Mouse (Mus musculus) liver, adult 2 months (tissue): Measurements from ENCODE around the gene Slc9a2. TPM values are rescaled to one million over a fixed set of nuclear protein-coding genes. Genes with fewer than 3 reads are reported as not detected.

Source experiments
- DNase-seq: peaks from one replicate; pipeline ENCODE4 v3.0.0-alpha.2; 2011; ENCODE audit warnings: low read depth, low spot score; ENCODE audit errors: extremely low read depth
- H3K27ac ChIP-seq: fragments of 200-500 bp; replicated peaks from 2 replicates; pipeline ENCODE4 v1.5.1; 2012; ENCODE audit warnings: low read depth, mild to moderate bottlenecking, control low read depth, inconsistent platforms, low read length; ENCODE audit not compliant: insufficient read depth
- H3K27me3 ChIP-seq: fragments of 200-500 bp; 2 replicates; pipeline ENCODE4 v1.6.1; 2012; ENCODE audit warnings: mild to moderate bottlenecking, moderate library complexity, low read length, inconsistent platforms; ENCODE audit not compliant: control insufficient read depth, insufficient read depth
- H3K36me3 ChIP-seq: fragments of 200-500 bp; 2 replicates; pipeline ENCODE4 v1.6.1; 2012; ENCODE audit warnings: low read length, inconsistent platforms; ENCODE audit not compliant: control insufficient read depth, insufficient read depth
- H3K4me1 ChIP-seq: fragments of 200-500 bp; 2 replicates; pipeline ENCODE4 v1.6.1; 2011; ENCODE audit warnings: low read length; ENCODE audit not compliant: control insufficient read depth, insufficient read depth
- H3K4me3 ChIP-seq: fragments of 200-500 bp; 2 replicates; pipeline ENCODE4 v1.5.1; 2011; ENCODE audit warnings: low read depth, mild to moderate bottlenecking, control low read depth, low read length, moderate library complexity; ENCODE audit not compliant: insufficient read depth
- H3K79me2 ChIP-seq: fragments of 200-500 bp; 2 replicates; pipeline ENCODE4 v1.6.1; 2012; ENCODE audit warnings: inconsistent platforms, mild to moderate bottlenecking, low read length, moderate library complexity; ENCODE audit not compliant: control insufficient read depth, insufficient read depth
- H3K9ac ChIP-seq: fragments of 200-500 bp; 2 replicates; pipeline ENCODE4 v1.6.1; 2012; ENCODE audit warnings: low read depth, mild to moderate bottlenecking, control low read depth, inconsistent platforms, low read length
- CTCF ChIP-seq: fragments of 200-500 bp; IDR thresholded peaks from 2 replicates; pipeline ENCODE4 v1.5.1; 2011; ENCODE audit warnings: low read depth, low read length, control low read depth
- POLR2A ChIP-seq: fragments of 200-500 bp; IDR thresholded peaks from 2 replicates; pipeline ENCODE4 v1.6.1; 2011; ENCODE audit warnings: low read length, control low read depth; ENCODE audit not compliant: insufficient read depth; ENCODE audit errors: extremely low read depth
- WGBS: fragments of 180-500 bp; shearing (Covaris S2); methylation state at CpG from one replicate; pipeline ENCODE4 v1.1.7; 2018; 5-methylcytosine and 5-hydroxymethylcytosine counted together
- polyA plus RNA-seq: library from polyadenylated mRNA; depleted of rRNA; stranded (reverse); fragments of >200 nt; gene quantifications from 2 replicates; pipeline ENCODE4 v1.2.3, GENCODE M21; 2012; rRNA removed
- total RNA-seq: library from RNA; depleted of rRNA; stranded (reverse); fragments of >200 nt; gene quantifications from 2 replicates; pipeline ENCODE4 v1.2.3, GENCODE M21; 2014; rRNA removed

Slc9a2 gene
- total and polyA plus RNA-seq, 2 experiments = 0.10 to 0.18 TPM

DNA sequence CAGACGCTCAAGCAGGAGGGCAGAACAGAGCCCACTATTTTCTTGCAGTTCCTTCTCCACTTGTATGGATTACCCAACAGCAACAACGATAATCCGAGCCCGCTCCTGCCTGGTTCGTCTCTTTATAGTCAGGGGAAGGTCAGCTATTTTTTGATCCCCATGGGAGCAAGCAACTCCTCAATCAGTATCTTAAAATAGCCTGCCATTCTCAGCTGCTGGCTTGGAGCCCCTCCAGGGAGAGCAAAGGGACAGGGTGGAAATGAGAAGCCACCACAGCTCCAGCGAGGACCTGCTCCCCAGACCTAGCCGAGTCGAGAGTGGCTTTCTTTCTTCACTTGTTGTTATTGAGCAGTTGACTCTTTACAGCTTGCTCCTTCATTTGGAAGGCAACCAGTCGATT is 125.0 kb downstream of the Slc9a2 start, which contains the start of gene Tmem182:
TSS of gene Tmem182 (plus strand) at position 251 of the 400 bp plus-strand sequence.
- WGBS = 71% methylated on average over 9 of the region's 9 CpGs

DNA sequence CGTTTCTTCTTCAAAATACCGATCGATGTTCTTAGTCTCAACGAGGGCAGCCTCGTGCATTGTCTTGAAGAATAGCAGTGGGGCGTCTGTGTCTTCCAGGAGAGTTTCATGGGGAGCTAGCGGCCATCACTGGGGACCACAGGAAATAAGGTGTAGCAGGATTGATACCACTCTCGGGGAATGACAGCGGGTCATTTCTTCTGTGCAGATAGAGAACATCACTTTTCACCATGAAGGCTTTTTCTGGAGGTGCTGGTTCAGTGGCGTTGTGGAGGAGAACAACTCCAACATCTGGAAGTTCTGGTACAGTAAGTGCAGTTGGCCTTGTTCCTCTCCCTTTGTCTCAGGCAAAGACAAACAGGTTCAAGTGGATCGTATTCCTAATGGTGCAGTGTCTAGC is 125.5 kb downstream of the Slc9a2 start:
- Histone ChIP-seq H3K4me3 (no peak overlapping the region), H3K27ac (no peak overlapping the region), H3K36me3 (no peaks in the 10 kb centered on the region), H3K9ac (no peak overlapping the region), H3K4me1 (no peaks in the 10 kb centered on the region), H3K79me2 (no peaks in the 10 kb centered on the region), H3K27me3 (no peaks in the 10 kb centered on the region)
- 86% methylated on average over 11 of the region's 11 CpGs for WGBS
- no peak for DNase-seq
- TF ChIP-seq CTCF = no peak
- no peak for TF ChIP-seq POLR2A

More for the DNA sequence above, 125.0 kb downstream of the Slc9a2 start, which contains the start of gene Tmem182:
- Histone ChIP-seq H3K9ac (no peak within 1 kb of the TSS), H3K36me3 (no peaks in the 10 kb centered on the region), H3K79me2 (no peaks in the 10 kb centered on the region), H3K27me3 (no peaks in the 10 kb centered on the region), H3K27ac (no peak within 1 kb of the TSS), H3K4me1 (no peaks in the 10 kb centered on the region), H3K4me3 (no peak within 1 kb of the TSS)
- TF ChIP-seq POLR2A (no peak), CTCF (no peak)
- no peak for DNase-seq

- no peaks in the 10 kb centered on the region for H3K27me3 ChIP-seq
- no peak for TF ChIP-seq CTCF
- TF ChIP-seq POLR2A = no peak
- no peak overlapping the region for H3K27ac ChIP-seq
- H3K9ac ChIP-seq = no peak overlapping the region
- H3K36me3 ChIP-seq = no peaks in the 10 kb centered on the region
- no peaks in the 10 kb centered on the region for H3K4me1 ChIP-seq
- H3K4me3 ChIP-seq = no peak overlapping the region
- no peak for DNase-seq
- H3K79me2 ChIP-seq = no peaks in the 10 kb centered on the region
- 82% methylated on average over 3 of the region's 3 CpGs for WGBS
These were observed 128.3 kb downstream of the Slc9a2 start for GRCm38 (mm10) chr1:40808643-40809042.

- Histone ChIP-seq H3K4me3 (no peak overlapping the region), H3K27me3 (no peaks in the 10 kb centered on the region), H3K36me3 (no peaks in the 10 kb centered on the region), H3K4me1 (no peaks in the 10 kb centered on the region), H3K27ac (no peak overlapping the region), H3K9ac (no peak overlapping the region), H3K79me2 (no peaks in the 10 kb centered on the region)
- 59% methylated on average over 16 of the region's 16 CpGs for WGBS
- TF ChIP-seq POLR2A = no peak
- no peak for TF ChIP-seq CTCF
- DNase-seq = no peak
These were observed 134.9 kb downstream of the Slc9a2 start for GRCm38 (mm10) chr1:40815071-40815845.

Other genes with a start within 250 kb of the Slc9a2 start
- 0.20 and 0.28 TPM in 2 replicates for gene Il18r1, start 215.0 kb upstream of the Slc9a2 start, total RNA-seq
- gene Il18r1, start 215.0 kb upstream of the Slc9a2 start, polyA plus RNA-seq = 0.05 and 0.07 TPM in 2 replicates
- 0.09 and 0.13 TPM in 2 replicates for gene Il18rap, start 165.2 kb upstream of the Slc9a2 start, total RNA-seq
- 0.02 and 0.05 TPM in 2 replicates for gene Il18rap, start 165.2 kb upstream of the Slc9a2 start, polyA plus RNA-seq
- gene Slc9a4, start 100.5 kb upstream of the Slc9a2 start, total RNA-seq = 0.18 TPM in 1 of 2 replicates, not detected in the other
- gene Slc9a4, start 100.5 kb upstream of the Slc9a2 start, polyA plus RNA-seq = not detected in 2 replicates
- gene Mfsd9, start 110.1 kb downstream of the Slc9a2 start, total RNA-seq = 1.8 and 1.9 TPM in 2 replicates
- gene Mfsd9, start 110.1 kb downstream of the Slc9a2 start, polyA plus RNA-seq = 1.2 and 1.6 TPM in 2 replicates
- 0.28 TPM in 1 of 2 replicates, not detected in the other for gene Tmem182, start 125.0 kb downstream of the Slc9a2 start, total RNA-seq
- gene Tmem182, start 125.0 kb downstream of the Slc9a2 start, polyA plus RNA-seq = not detected in 2 replicates